Mouse (Mus musculus) midbrain, embryonic 16.5 days (tissue): ENCODE results near the gene Arhgap10. TPM values are rescaled to one million over a fixed set of nuclear protein-coding genes. Genes with fewer than 3 reads are reported as not detected.

Experiments used
- ATAC-seq: fragments of 200-750 bp; cut with Nextera tagmentation; 2 replicates; pipeline ENCODE4 v1.8.0; 2017; ENCODE audit warnings: moderate TSS enrichment
- H3K27ac ChIP-seq: fragments of 300-500 bp; sonication (generic); 2 replicates; pipeline ENCODE4 v1.5.1; 2014; ENCODE audit warnings: mild to moderate bottlenecking, low read length, mixed read lengths
- H3K27me3 ChIP-seq: fragments of 300-500 bp; sonication (generic); 2 replicates; pipeline ENCODE4 v1.6.1; 2014; ENCODE audit warnings: low read depth, low read length, mixed read lengths; ENCODE audit not compliant: control insufficient read depth, insufficient read depth
- H3K36me3 ChIP-seq: fragments of 300-500 bp; sonication (generic); 2 replicates; pipeline ENCODE4 v1.6.1; 2014; ENCODE audit warnings: mild to moderate bottlenecking, low read length, moderate library complexity, mixed read lengths; ENCODE audit not compliant: control insufficient read depth, insufficient read depth
- H3K4me1 ChIP-seq: fragments of 300-500 bp; sonication (generic); 2 replicates; pipeline ENCODE4 v1.6.1; 2014; ENCODE audit warnings: mild to moderate bottlenecking, low read length, mixed read lengths; ENCODE audit not compliant: control insufficient read depth, insufficient read depth
- H3K4me2 ChIP-seq: fragments of 300-500 bp; sonication (generic); 2 replicates; pipeline ENCODE4 v1.6.1; 2014; ENCODE audit warnings: mild to moderate bottlenecking, low read length, mixed read lengths
- H3K4me3 ChIP-seq: fragments of 300-500 bp; sonication (generic); 2 replicates; pipeline ENCODE4 v1.5.1; 2014; ENCODE audit warnings: low read depth, mild to moderate bottlenecking, low read length, moderate library complexity, mixed read lengths
- H3K9ac ChIP-seq: fragments of 300-500 bp; sonication (generic); 2 replicates; pipeline ENCODE4 v1.6.1; 2014; ENCODE audit warnings: low read depth, low read length, mixed read lengths
- H3K9me3 ChIP-seq: fragments of 300-500 bp; sonication (generic); replicated peaks from 2 replicates; pipeline ENCODE4 v1.6.1; 2014; ENCODE audit warnings: mild to moderate bottlenecking, low read length, mixed read lengths; ENCODE audit not compliant: control insufficient read depth, poor library complexity, severe bottlenecking
- whole genome bisulfite sequencing: fragments of 180-500 bp; shearing (Covaris S2); extraction: QIAGEN DNeasy Blood & Tissue Kit; methylation state at CpG from one replicate; pipeline ENCODE4 v1.1.7; 2014; 5-methylcytosine and 5-hydroxymethylcytosine counted together
- polyA plus RNA-seq: library from polyadenylated mRNA; unstranded; fragments of >200 nt; fragmentation: Nextera tagmentation; extraction: Ambion mirVana; gene quantifications from 2 replicates; pipeline ENCODE4 v1.2.1, GENCODE M21; 2015

The Arhgap10 gene
- polyA plus RNA-seq, 1 experiment from 2014 or later, result 2.8 TPM

DNA sequence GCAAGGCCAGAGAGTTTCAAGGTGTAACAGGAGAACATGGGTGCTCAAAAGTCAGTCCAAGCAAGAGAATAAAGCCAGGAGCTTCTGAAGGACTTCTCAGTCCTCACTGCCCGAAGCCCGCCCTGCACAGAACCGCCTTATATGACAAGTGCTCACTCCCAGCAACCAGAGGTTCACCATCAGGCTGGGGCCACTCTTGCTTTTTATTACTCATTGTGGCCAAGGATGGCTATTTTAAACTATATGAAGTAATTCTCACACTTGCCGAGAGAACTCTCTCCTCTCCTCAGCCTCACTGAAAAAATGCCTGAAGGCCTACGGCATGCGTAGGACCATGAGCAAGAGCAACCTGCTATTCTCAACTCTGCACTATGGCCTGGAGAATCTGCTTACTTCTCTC is 133.7 kb downstream of the Arhgap10 start:
- Histone ChIP-seq H3K4me1 (no peaks in the 10 kb centered on the region), H3K9ac (no peak overlapping the region), H3K9me3 (no peaks in the 10 kb centered on the region), H3K4me2 (no peak overlapping the region), H3K27ac (no peak overlapping the region), H3K4me3 (no peak overlapping the region), H3K27me3 (no peaks in the 10 kb centered on the region), H3K36me3 (no peaks in the 10 kb centered on the region)
- no peak for ATAC-seq
- 95% methylated on average over 6 of the region's 6 CpGs for WGBS

DNA sequence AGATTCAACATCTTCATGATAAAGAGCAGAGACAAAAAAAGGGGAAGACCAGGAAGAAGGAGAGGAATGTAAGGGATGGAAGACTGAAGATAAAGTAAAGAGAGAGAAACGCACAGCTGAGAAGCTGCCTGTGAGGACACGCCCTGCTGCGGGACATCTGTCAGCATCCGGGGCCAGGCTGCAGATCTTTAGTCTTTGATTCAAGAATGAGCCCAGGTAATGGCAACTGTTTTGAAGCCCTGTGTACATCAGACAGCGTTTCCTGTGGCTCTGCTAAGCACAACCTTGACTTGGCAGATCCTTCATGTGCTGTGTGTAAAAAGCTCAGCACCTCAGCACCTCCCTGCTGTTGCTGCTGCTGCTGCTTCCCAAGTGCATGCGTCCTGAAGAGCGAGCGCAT is 134.1 kb downstream of the Arhgap10 start:
- H3K9ac ChIP-seq, result no peak overlapping the region
- H3K27me3 ChIP-seq, result no peaks in the 10 kb centered on the region
- H3K4me2 ChIP-seq, result no peak overlapping the region
- no peak overlapping the region for H3K4me3 ChIP-seq
- ATAC-seq, result no peak
- H3K9me3 ChIP-seq, result no peaks in the 10 kb centered on the region
- no peaks in the 10 kb centered on the region for H3K4me1 ChIP-seq
- WGBS, result 90% methylated on average over 8 of the region's 8 CpGs
- H3K36me3 ChIP-seq, result no peaks in the 10 kb centered on the region
- H3K27ac ChIP-seq, result no peak overlapping the region

DNA sequence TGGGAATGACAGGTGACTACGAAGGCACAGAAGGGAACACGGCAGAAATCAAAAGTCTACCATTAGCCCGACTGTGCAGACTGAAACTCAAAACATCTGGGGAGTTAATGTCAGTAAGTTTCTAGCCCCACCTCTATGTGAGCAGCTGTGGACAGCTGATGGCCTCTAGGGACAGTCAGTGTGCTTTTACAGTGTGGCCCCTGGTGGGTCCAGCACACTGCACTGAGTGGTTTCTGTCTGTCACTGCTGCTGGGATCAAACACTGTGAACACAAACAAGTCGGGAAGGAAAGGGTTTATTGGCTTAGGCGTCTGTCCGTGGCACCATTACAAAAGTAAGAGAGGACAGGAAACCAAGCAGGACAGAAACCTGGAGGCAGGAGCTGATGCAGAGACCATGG is 136.9 kb downstream of the Arhgap10 start:
- no peaks in the 10 kb centered on the region for H3K36me3 ChIP-seq
- 81% methylated on average over 6 of the region's 6 CpGs for WGBS
- H3K4me2 ChIP-seq, result no peak overlapping the region
- H3K27me3 ChIP-seq, result no peaks in the 10 kb centered on the region
- ATAC-seq, result no peak
- H3K9me3 ChIP-seq, result no peaks in the 10 kb centered on the region
- no peak overlapping the region for H3K27ac ChIP-seq
- H3K4me1 ChIP-seq, result peaks cover 5% of the 10 kb centered on the region; the same call in 1 of the 2 replicates
- H3K9ac ChIP-seq, result no peak overlapping the region
- no peak overlapping the region for H3K4me3 ChIP-seq

DNA sequence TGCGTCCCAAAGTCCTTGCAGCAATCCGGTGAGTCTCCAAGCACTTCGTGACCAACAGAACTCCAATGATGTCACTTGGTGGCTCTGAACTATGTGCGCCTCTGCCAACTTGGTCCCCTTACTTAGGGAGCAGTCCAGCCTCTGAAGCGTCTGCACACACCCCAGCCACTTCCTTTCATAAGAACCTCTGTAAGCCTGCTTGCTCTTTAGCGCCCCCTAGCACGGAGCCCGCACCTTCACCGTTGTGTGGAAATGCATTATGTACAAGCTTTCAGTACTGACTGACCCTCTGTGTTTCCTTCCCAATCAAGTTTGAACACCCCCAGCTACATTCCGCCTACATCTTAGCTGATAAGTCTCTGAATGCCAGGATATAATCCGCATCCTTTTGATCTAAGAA is 138.5 kb downstream of the Arhgap10 start:
- WGBS, result 56% methylated on average over 11 of the region's 11 CpGs
- H3K36me3 ChIP-seq, result no peaks in the 10 kb centered on the region
- no peak overlapping the region for H3K4me2 ChIP-seq
- no peak overlapping the region for H3K27ac ChIP-seq
- no peak overlapping the region for H3K9ac ChIP-seq
- peaks cover 5% of the 10 kb centered on the region; the same call in 1 of the 2 replicates for H3K4me1 ChIP-seq
- ATAC-seq, result no peak
- no peak overlapping the region for H3K4me3 ChIP-seq
- H3K27me3 ChIP-seq, result no peaks in the 10 kb centered on the region
- no peaks in the 10 kb centered on the region for H3K9me3 ChIP-seq

DNA sequence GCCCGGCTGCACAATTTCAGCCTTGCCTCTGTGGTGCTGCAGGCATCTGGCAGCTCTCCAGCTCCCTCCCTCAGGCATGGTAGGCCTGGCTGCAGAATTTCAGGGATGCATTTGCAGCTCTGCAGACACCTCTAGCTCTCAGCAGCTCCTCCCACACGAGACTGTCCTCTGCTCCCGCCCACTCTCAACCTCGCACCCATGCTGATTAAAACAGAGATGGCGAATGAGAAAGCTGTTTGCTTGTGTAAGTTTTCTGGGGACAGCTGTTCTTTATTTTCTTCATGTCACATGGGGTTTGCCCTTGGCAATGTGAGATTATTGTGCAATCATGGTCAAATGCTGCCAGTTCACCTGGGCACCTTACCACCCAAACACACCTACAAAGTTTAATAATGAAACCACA is 141.3 kb downstream of the Arhgap10 start:
- H3K27me3 ChIP-seq, result no peaks in the 10 kb centered on the region
- H3K9me3 ChIP-seq, result no peaks in the 10 kb centered on the region
- no peaks in the 10 kb centered on the region for H3K36me3 ChIP-seq
- H3K4me2 ChIP-seq, result no peak overlapping the region
- no peak overlapping the region for H3K9ac ChIP-seq
- 27% methylated on average over 5 of the region's 5 CpGs for WGBS
- peak; percentile 58; the same call in 1 of the 2 replicates for ATAC-seq
- H3K4me3 ChIP-seq, result no peak overlapping the region
- H3K27ac ChIP-seq, result no peak overlapping the region
- peaks cover 5% of the 10 kb centered on the region; the same call in 1 of the 2 replicates for H3K4me1 ChIP-seq

DNA sequence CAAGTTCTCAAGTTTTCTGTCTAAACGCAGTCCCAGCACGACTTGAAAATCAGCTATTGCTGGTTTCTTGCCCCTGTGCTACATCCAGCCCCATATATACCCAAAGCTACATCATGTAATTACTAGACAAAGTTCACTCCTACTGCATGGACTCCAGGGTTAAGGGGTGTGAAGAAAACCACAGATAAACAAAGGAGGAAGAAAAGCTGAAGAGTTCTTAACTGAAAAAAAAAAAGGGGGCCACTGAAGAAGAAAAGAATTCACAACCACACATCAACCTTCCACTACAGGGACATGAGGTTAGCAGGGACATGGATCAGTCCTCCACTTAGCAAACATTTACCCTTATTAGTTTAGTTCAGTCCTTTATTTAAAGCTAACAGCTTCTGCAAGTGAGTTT is 141.8 kb downstream of the Arhgap10 start:
- peaks cover 5% of the 10 kb centered on the region; the same call in 1 of the 2 replicates for H3K4me1 ChIP-seq
- no peak overlapping the region for H3K27ac ChIP-seq
- WGBS, result 88% methylated on average over 2 of the region's 2 CpGs
- H3K9ac ChIP-seq, result no peak overlapping the region
- H3K36me3 ChIP-seq, result no peaks in the 10 kb centered on the region
- H3K27me3 ChIP-seq, result no peaks in the 10 kb centered on the region
- ATAC-seq, result 0 out of 2 replicates have a peak, but pooled peaks have one; percentile 10
- no peak overlapping the region for H3K4me3 ChIP-seq
- no peak overlapping the region for H3K4me2 ChIP-seq
- H3K9me3 ChIP-seq, result no peaks in the 10 kb centered on the region

DNA sequence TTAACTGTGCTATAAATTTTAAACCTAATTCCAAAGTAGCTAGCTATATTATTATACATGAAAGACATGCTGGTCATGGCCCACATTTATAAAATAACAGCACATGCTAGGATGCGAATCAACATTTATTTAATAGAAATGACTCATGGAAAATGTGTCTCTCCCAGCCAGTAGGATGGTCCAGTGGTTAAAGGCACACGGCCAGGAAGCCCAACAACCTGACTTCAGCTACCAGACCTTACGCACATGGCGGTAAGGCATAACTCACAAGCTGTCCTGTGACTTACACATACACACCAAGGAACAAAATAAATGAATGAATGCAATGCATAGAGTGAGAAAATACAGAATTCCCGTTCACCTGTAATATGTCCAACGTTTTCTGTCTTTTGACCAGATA is 146.7 kb downstream of the Arhgap10 start:
- Histone ChIP-seq H3K4me2 (no peak overlapping the region), H3K4me3 (no peak overlapping the region), H3K27me3 (no peaks in the 10 kb centered on the region), H3K27ac (no peak overlapping the region), H3K9me3 (no peaks in the 10 kb centered on the region), H3K4me1 (0 out of 2 replicates have a peak, but pooled peaks cover 1% of the 10 kb centered on the region), H3K9ac (no peak overlapping the region), H3K36me3 (no peaks in the 10 kb centered on the region)
- ATAC-seq, result no peak
- WGBS, result 93% methylated on average over 6 of the region's 6 CpGs

DNA sequence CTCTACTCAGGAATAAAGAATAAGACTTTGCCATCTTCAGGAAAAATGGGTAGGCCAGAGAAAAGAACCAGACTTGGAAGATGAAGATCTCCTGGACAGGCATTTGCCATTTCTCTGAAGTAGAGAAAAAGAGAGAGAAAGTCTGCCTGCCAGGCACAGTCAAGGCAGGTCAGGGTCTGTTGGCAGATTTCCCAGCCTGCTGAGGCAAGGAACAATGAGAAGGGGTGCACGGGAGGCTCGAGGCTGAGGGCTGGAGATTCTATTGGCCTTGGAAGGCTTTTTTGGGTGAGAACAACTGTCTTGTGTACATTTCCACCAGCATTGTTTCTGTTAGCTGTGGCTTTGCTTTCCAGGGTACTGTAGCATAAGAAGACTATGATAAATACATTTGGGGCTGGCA is 147.4 kb downstream of the Arhgap10 start:
- peak; percentile 55; the same call in 1 of the 2 replicates for ATAC-seq
- Histone ChIP-seq H3K4me2 (no peak overlapping the region), H3K36me3 (no peaks in the 10 kb centered on the region), H3K27ac (no peak overlapping the region), H3K9ac (no peak overlapping the region), H3K9me3 (no peaks in the 10 kb centered on the region), H3K4me1 (no peaks in the 10 kb centered on the region), H3K4me3 (no peak overlapping the region), H3K27me3 (no peaks in the 10 kb centered on the region)
- 16% methylated on average over 2 of the region's 2 CpGs for WGBS

DNA sequence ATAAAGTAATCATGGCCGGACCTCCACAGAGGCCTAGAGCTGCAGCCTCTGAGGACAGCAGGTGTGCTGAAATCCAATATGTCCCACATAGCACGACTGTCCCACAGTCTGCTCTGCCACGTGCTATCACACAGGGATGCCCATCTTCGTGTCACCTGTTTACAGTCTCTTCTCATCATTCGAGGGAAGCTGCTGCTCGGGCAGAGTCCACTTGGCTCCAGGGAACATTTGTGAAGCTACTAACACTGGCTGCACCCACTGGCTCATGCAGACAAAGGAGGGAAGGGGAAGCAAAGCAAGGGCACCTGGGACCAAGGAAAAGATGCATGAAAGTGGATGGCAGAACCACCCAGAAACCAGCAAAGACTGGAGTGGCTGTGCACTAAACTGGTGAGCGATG is 148.1 kb downstream of the Arhgap10 start:
- no peaks in the 10 kb centered on the region for H3K27me3 ChIP-seq
- 81% methylated on average over 7 of the region's 7 CpGs for WGBS
- no peak overlapping the region for H3K4me3 ChIP-seq
- H3K36me3 ChIP-seq, result no peaks in the 10 kb centered on the region
- H3K9ac ChIP-seq, result no peak overlapping the region
- no peaks in the 10 kb centered on the region for H3K9me3 ChIP-seq
- no peak for ATAC-seq
- H3K27ac ChIP-seq, result no peak overlapping the region
- H3K4me2 ChIP-seq, result no peak overlapping the region
- H3K4me1 ChIP-seq, result no peaks in the 10 kb centered on the region
